Mouse (Mus musculus): ENCODE measurements around the gene Chic2.

Chic2 gene

DNA sequence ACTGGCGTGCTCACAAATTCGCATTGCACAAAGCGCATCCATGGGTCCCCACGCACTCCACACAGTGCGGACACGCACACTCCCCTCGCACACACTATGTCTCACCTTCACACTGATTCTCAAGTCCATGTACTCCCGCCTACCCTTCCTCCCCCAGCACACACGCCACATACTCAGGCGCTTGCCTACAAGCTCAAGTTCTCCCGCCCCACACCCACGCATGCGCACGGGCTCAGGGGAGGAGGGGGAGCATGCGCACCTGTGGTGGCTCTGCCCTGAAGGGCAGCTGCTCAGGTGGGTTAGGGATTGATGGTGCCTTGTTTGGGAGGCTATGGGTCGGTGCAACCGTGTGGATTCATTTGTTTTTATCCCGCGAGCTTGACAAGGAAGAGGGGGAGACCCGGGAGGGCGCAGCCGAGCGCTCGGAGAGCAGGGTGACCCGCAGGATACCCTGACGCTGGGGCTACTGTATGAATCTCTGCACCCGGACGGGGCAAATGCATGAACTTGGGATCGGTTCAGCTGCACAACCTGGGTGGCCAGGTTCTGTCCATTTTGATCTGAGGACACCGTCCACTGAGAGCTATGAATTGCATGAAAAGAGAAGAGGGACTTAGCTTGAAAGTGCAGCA is 22.7 kb upstream of the Chic2 start:
- DNase-seq (ENCODE audit: low read depth, low spot score): no peak

DNA sequence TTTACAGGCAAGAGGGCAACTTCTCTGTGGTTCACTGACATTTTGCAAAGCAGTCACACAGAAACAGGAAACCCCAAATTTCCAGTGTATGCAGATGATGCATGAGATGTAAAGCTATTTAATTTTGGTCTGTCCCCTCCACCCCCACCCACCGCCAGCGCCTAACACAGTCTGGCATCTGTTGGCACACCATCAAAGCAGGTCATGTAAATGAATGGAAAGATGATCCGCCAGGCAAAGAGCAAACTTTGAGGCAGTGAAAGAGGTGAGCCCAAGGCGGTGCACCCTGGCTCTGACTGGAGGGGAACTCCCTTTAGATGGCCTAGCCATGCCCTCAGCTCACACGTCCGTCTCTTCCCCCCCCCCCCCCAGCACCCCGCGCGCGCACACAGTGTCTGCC is 22.1 kb upstream of the Chic2 start:
- DNase-seq (ENCODE audit: low read depth, low spot score): no peak

DNA sequence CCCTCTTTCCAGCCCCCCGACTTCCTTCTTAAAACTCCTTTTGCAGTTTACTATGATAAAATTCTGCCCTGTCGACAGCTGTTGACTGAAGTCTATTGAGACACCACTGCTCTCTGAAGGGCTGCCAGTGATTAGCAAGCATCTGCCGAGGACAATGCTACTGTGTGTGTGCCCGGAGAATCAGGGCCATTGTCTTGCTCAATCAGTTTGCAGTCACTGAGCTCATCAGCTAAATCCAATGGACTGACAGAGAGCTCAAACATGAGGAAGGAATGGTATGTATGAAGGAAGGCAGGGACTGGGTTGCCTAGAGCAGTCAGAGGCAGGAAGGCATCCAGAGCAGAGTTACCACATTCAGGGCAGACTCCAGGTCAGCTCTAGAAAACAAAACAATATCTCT is 18.6 kb upstream of the Chic2 start:
- DNase-seq (ENCODE audit: low read depth, low spot score): peak; percentile 52

GRCm38 (mm10) chr5:75051109-75051508 is 6.5 kb upstream of the Chic2 start:
- no peak for DNase-seq (ENCODE audit: low read depth, low spot score)

DNA sequence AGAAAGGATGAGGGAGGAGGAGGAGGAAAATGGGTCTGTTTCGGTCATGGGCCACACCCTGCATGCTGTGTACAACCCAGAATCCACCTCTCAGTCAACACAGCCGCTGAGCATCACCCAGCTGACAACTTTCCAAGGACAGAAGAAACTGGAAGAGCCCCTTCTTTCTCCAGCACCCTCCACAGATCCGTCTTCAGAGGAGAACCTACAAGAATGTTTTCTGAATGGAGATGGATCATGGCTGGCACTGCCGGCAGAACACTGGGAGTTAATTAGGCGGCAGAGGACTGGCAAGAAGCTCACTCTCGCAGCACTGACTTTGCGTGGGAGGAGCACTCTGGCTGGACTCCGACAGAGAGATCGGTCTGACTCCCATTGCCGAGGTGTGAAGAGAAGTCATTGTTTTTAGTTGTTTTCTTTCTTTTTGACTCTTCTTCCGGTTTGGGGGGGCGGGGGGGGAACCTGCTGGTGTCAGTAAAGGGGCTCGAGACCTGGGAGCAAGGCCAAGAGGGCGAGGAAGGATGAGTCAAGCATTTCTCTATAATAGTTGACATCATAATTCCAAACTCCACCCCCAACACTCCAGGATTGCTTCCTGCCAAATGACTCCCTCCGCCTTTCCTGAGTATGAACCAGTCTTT is 2.2 kb upstream of the Chic2 start:
- peak; percentile 82 for DNase-seq (ENCODE audit: low read depth, low spot score)

DNA sequence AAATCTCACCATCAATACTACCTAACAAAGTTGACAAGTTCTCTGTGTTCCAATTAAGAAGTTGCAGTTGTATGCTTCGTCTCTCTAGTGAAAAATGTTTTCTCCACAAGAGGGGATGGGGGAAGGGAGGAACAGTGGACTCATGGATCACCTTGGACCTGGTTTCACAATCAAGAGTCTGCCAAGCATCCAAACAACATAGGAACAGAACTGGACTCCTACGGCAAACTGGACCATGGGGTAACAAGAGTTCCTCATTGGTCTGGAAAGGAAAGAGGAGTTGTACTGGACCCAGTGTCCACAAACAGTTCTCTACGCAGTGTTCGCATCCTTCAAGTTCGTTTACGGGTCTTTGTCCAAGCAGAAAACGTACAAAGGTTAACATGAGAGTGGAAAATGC is 797 bp upstream of the Chic2 start:
- peak; percentile 45 for DNase-seq (ENCODE audit: low read depth, low spot score)

- DNase-seq (ENCODE audit: low read depth, low spot score): peak; percentile 32
These were observed 813 bp downstream of the Chic2 start for GRCm38 (mm10) chr5:75043621-75044301.

DNA sequence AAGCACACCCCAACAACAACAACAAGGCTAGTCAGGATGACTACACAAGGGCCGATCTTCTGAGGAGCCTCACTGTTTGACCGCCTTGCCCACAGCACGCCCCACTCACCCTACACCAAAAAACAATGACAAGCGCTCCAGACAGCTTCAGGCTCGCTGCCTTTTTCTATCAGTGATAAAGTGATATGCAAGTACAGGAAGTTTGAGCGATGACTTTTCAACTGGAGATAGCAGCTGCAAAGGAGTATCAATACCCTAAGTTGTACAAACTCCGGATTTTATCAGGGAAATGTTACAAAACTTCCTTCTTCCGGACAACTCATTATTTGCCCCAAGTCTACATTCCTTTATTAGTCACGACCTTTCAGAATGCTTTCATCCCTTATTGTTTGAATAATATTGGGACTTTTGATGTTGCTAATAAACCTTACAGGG is 1.5 kb downstream of the Chic2 start:
- DNase-seq (ENCODE audit: low read depth, low spot score): peak; percentile 39

DNA sequence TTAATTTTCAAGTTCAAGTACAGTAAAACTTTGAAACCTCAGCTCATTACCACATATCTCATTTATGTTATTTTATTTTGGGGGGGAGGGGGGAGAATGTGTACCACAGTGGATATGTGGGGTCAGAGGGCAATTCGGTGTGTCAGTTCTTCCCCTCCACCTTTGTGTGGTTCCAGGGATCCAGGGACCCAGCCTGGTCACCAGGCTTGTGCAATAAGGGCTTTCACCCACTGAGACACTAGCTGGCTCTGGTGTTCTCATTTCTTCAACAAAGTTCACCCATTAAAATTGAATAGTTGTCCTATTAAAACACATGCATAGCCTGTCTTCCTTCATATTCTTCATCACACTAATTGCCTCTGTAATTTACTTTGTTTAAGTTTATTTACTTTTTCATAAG is 5.3 kb downstream of the Chic2 start:
- no peak for DNase-seq (ENCODE audit: low read depth, low spot score)

DNA sequence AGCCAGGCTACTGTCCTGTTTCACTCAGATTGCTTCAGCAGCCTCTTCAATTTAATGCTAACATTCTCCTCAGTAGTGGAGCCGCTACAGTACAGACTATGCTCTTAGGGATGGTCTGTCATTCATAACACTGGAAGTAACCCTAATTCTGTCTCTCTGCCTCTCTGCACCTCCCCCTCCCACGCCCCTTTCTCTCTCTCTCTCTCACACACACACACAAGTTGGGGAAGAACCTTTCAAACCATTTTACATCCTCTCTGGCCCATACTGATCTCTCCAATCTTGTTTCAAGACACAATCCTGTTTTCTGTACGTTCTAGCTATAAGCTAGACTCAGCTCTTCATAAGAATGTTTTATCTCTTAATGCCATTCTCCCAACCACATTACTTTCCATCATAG is 9.1 kb downstream of the Chic2 start:
- no peak for DNase-seq (ENCODE audit: low read depth, low spot score)

GRCm38 (mm10) chr5:75014768-75015167 is 29.8 kb downstream of the Chic2 start:
- DNase-seq (ENCODE audit: low read depth, low spot score): no peak

- no peak for DNase-seq (ENCODE audit: low read depth, low spot score)
These were observed 31.7 kb downstream of the Chic2 start for GRCm38 (mm10) chr5:75012771-75013421.

- DNase-seq (ENCODE audit: low read depth, low spot score): no peak
These were observed 32.4 kb downstream of the Chic2 start for GRCm38 (mm10) chr5:75011985-75012738.

DNA sequence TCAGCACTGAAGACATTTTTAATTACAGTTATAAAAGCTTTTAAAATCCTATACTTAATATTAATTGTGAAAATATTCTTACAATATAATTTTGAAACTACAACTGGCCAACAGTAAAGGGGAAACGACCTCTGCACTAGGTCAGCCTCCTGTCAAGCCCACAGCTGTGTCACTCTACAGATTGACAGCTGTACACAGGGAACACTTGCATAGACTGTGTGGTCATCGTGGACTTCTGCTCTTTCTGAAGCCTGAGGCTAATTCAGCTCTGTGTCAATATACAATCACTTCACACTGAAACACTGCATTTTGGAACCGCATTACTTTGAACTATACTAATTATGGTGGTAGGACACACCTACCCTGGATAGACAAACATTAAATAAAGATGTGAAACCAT is 39.8 kb downstream of the Chic2 start:
- no peak for DNase-seq (ENCODE audit: low read depth, low spot score)

GRCm38 (mm10) chr5:75002109-75002508 is 42.5 kb downstream of the Chic2 start:
- no peak for DNase-seq (ENCODE audit: low read depth, low spot score)

DNA sequence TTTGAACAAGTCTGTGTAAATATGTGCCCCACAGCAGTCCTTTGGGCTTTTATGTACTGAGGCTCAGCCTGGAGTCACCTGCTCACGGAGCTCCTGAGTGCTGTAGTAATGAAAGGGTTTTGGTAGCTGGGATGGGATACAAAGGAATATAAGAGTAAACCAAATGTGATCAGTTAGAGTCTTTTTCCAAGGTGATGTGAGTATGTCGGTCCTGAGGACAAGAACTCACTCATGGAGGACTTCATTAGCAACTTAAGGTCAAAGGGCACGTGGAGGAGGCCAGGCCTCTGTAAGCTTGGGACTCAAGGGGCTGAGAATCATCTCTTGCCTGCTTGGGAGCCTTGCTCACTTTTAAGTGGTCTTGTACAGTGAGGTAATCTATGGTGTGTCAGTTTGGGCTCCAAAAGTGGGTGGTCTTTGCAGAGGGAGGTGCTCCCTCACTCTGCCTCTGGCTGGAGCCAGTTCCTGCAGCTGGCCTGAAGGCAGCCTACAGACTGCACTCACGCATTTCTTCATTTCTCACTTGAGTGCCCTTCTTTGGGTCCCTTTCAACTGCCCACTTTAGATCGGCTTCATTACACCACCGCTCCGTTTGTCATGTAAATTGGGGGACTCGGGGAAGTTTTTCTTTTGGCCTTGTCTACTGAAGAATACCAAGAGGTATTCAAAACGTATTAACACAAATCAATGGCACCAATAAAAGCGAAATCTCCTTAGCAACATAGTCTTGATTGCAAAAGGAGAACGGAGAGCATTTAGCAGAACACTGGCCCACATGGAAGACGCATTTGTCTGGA is 45.7 kb downstream of the Chic2 start:
- DNase-seq (ENCODE audit: low read depth, low spot score): no peak

DNA sequence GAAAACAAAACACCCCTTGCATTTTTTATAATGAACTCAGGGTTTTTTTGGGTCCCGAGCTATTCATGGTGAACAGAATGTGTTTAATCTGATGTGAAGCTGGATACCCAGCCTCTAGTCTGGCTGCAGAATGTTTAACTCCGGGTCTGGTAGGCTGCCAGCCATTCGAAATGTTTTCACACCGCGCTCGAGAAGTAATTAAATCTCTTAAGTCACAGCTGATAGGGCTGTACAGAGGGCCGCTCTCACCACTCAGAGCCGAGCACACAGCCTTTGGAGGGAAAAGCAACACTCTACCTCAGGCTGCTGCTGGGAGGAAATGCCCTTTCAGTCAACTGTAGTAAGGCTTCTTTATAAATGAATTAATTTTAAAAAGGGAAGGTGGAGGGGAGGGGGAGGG is 49.6 kb downstream of the Chic2 start:
- DNase-seq (ENCODE audit: low read depth, low spot score): no peak

- DNase-seq (ENCODE audit: low read depth, low spot score): no peak
These were observed 60.5 kb downstream of the Chic2 start for GRCm38 (mm10) chr5:74984101-74984500.

GRCm38 (mm10) chr5:74980574-74980973 is 64.0 kb downstream of the Chic2 start:
- DNase-seq (ENCODE audit: low read depth, low spot score): no peak

GRCm38 (mm10) chr5:74980154-74980553 is 64.4 kb downstream of the Chic2 start:
- no peak for DNase-seq (ENCODE audit: low read depth, low spot score)

DNA sequence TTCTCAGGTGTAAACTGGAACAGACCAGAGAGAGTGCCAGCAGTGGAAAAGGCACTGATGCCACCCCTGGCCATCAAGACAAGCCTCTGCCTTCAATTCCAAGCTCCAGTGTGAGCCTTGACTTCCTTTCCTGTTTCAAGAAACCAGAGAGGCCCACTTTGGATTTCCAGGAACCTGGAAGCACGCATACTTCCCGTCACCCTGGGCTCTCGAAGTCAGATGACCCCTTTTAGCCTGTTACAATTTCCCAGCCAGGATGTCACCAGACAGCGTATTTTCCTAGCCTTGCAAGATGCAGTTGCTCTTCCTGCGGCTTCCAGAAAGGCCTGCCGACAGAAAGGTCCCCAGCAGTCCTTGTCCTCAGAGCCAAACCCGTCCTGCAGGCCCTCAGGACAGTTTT is 65.0 kb downstream of the Chic2 start:
- DNase-seq (ENCODE audit: low read depth, low spot score): no peak

All from 3T3-L1 (cell line).